Mouse (Mus musculus) limb, embryonic 14.5 days (tissue): ENCODE measurements at regions not wholly inside any gene's neighbourhood (a gene's known extent, or its start where the extent isn't known, plus 50 kb on each side); places are given as distances from the start of the nearest gene placed in this dataset.

Experiments used
- ATAC-seq: fragments of 200-750 bp; cut with Nextera tagmentation; 2 replicates; pipeline ENCODE4 v1.8.0; 2017; ENCODE audit warnings: low read depth, moderate number of reproducible peaks, moderate TSS enrichment; ENCODE audit not compliant: low FRiP score
- DNase-seq: peaks from one replicate; pipeline ENCODE4 v3.0.0-alpha.2; 2015; ENCODE audit warnings: low spot score
- H3K27ac ChIP-seq: fragments of 300-500 bp; sonication (generic); replicated peaks from 2 replicates; pipeline ENCODE4 v1.5.1; 2014; ENCODE audit warnings: low read depth, mild to moderate bottlenecking, low read length, moderate library complexity, mixed read lengths
- H3K27me3 ChIP-seq: fragments of 300-500 bp; sonication (generic); 2 replicates; pipeline ENCODE4 v1.6.1; 2014; ENCODE audit warnings: low read length, mixed read lengths; ENCODE audit not compliant: control insufficient read depth, insufficient read depth
- H3K36me3 ChIP-seq: fragments of 300-500 bp; sonication (generic); 2 replicates; pipeline ENCODE4 v1.6.1; 2014; ENCODE audit warnings: mild to moderate bottlenecking, low read length, moderate library complexity, mixed read lengths; ENCODE audit not compliant: control insufficient read depth, insufficient read depth
- H3K4me1 ChIP-seq: fragments of 300-500 bp; sonication (generic); 2 replicates; pipeline ENCODE4 v1.6.1; 2014; ENCODE audit warnings: antibody characterized with exemption, low read length, mixed read lengths; ENCODE audit not compliant: control insufficient read depth, insufficient read depth
- H3K4me2 ChIP-seq: fragments of 300-500 bp; sonication (generic); replicated peaks from 2 replicates; pipeline ENCODE4 v1.6.1; 2014; ENCODE audit warnings: low read depth, mild to moderate bottlenecking, low read length, moderate library complexity; ENCODE audit not compliant: severe bottlenecking
- H3K4me3 ChIP-seq: fragments of 300-500 bp; sonication (generic); replicated peaks from 2 replicates; pipeline ENCODE4 v1.5.1; 2014; ENCODE audit warnings: low read length
- H3K9ac ChIP-seq: fragments of 300-500 bp; sonication (generic); 2 replicates; pipeline ENCODE4 v1.6.1; 2014; ENCODE audit warnings: mild to moderate bottlenecking, low read depth, low read length, moderate library complexity; ENCODE audit not compliant: severe bottlenecking
- H3K9me3 ChIP-seq: fragments of 300-500 bp; sonication (generic); 2 replicates; pipeline ENCODE4 v1.6.1; 2016; ENCODE audit warnings: low read length; ENCODE audit not compliant: control insufficient read depth
- POLR2A ChIP-seq: fragments of 200-500 bp; IDR thresholded peaks from 2 replicates; pipeline ENCODE4 v1.8.0; 2012; ENCODE audit warnings: inconsistent platforms, mild to moderate bottlenecking, moderate library complexity, borderline replicate concordance; ENCODE audit not compliant: insufficient read depth, insufficient read length; ENCODE audit errors: extremely low read depth
- WGBS: fragments of 180-500 bp; shearing (Covaris S2); extraction: QIAGEN DNeasy Blood & Tissue Kit; methylation state at CpG from one replicate; pipeline ENCODE4 v1.1.7; 2014; 5-methylcytosine and 5-hydroxymethylcytosine counted together

GRCm38 (mm10) chr14:80521631-80522030, 537.8 kb downstream of the Olfm4 start:
- 68% methylated on average over 1 of the region's 1 CpGs for WGBS

GRCm38 (mm10) chr14:80522536-80522935, 538.7 kb downstream of the Olfm4 start:
- 82% methylated on average over 3 of the region's 3 CpGs for WGBS
- DNase-seq (no peak), ATAC-seq (no peak)
- no peak overlapping the region for H3K4me2 ChIP-seq
- no peak overlapping the region for H3K4me3 ChIP-seq
- no peaks in the 10 kb centered on the region for H3K4me1 ChIP-seq
- no peak for TF ChIP-seq POLR2A
- H3K9me3 ChIP-seq = no peaks in the 10 kb centered on the region
- no peaks in the 10 kb centered on the region for H3K27me3 ChIP-seq
- no peak overlapping the region for H3K27ac ChIP-seq
- no peaks in the 10 kb centered on the region for H3K36me3 ChIP-seq
- no peak overlapping the region for H3K9ac ChIP-seq

More at GRCm38 (mm10) chr14:80521631-80522030, 537.8 kb downstream of the Olfm4 start:
- no peaks in the 10 kb centered on the region for H3K4me1 ChIP-seq
- H3K27me3 ChIP-seq = no peaks in the 10 kb centered on the region
- H3K9me3 ChIP-seq = no peaks in the 10 kb centered on the region
- no peaks in the 10 kb centered on the region for H3K36me3 ChIP-seq
- H3K4me3 ChIP-seq = no peak overlapping the region
- no peak overlapping the region for H3K27ac ChIP-seq
- no peak overlapping the region for H3K4me2 ChIP-seq
- no peak for TF ChIP-seq POLR2A
- DNase-seq (no peak), ATAC-seq (no peak)
- no peak overlapping the region for H3K9ac ChIP-seq

- 72% methylated on average over 9 of the region's 9 CpGs for WGBS
- H3K27ac ChIP-seq = no peak overlapping the region
- DNase-seq (no peak), ATAC-seq (no peak)
- no peaks in the 10 kb centered on the region for H3K27me3 ChIP-seq
- no peaks in the 10 kb centered on the region for H3K36me3 ChIP-seq
- no peaks in the 10 kb centered on the region for H3K4me1 ChIP-seq
- no peak for TF ChIP-seq POLR2A
- no peak overlapping the region for H3K9ac ChIP-seq
- no peaks in the 10 kb centered on the region for H3K9me3 ChIP-seq
- no peak overlapping the region for H3K4me2 ChIP-seq
- H3K4me3 ChIP-seq = no peak overlapping the region
These were observed 544.6 kb downstream of the Olfm4 start for GRCm38 (mm10) chr14:80528419-80529028.

GRCm38 (mm10) chr14:80536044-80536745, 552.3 kb downstream of the Olfm4 start:
- Histone ChIP-seq H3K4me3 (no peak overlapping the region), H3K4me1 (no peaks in the 10 kb centered on the region), H3K27me3 (no peaks in the 10 kb centered on the region), H3K9ac (no peak overlapping the region), H3K27ac (0 out of 2 replicates have a peak overlapping the region, but pooled peaks have one; percentile 38), H3K36me3 (no peaks in the 10 kb centered on the region), H3K4me2 (peak overlapping the region; percentile 16; the same call in 1 of the 2 replicates), H3K9me3 (no peaks in the 10 kb centered on the region)
- no peak for TF ChIP-seq POLR2A
- 41% methylated on average over 7 of the region's 7 CpGs for WGBS
- DNase-seq (peak; percentile 20), ATAC-seq (no peak)

GRCm38 (mm10) chr14:80559950-80560349, 576.1 kb downstream of the Olfm4 start:
- Histone ChIP-seq H3K9ac (no peak overlapping the region), H3K36me3 (no peaks in the 10 kb centered on the region), H3K4me1 (no peaks in the 10 kb centered on the region), H3K27me3 (no peaks in the 10 kb centered on the region), H3K4me2 (no peak overlapping the region), H3K4me3 (no peak overlapping the region), H3K27ac (no peak overlapping the region), H3K9me3 (no peaks in the 10 kb centered on the region)
- TF ChIP-seq POLR2A = no peak
- DNase-seq (no peak), ATAC-seq (no peak)
- WGBS = 65% methylated on average over 11 of the region's 11 CpGs
